10 mouse cellular contexts compared by ENCODE assay signal in the genomic region with DNA sequence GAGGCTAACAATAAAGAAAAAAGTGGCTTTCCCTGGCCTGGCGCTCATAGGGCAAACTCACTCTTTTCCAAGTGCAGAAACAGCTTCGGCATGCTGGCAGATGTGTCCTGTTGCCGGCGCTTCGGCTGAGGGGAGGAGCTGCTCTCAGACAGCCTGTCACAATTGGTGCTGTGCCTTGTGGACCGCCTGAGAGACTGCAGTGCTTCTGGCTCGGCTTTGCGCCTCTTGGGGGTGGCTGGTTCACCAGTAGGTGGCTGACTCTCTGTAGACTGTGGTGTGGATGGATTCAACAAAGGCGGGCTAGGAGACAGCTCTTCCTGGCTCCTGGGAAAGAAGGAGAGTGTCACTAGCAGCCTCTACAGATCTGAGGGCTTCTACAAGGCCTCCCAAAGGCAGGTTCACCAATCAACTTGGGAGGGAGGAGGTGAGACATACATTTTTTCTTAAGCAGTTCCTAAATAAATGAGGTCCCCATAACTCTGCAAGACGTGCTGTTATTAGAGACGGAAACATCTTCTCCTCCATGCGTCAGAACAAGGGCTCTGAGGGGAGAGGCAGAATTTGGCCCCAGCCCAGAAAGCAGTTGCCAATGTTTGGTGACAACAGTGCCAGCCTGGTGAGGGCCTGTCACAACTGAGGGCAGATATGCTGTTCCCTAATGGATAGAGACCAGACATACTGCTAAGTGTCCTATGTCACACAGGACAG. TPM values are rescaled to one million over a fixed set of nuclear protein-coding genes. Genes with fewer than 3 reads are reported as not detected.
DNase-seq lines count a peak whose midpoint lies in the region; ATAC-seq lines count a peak whose summit lies in the region.
"Had no signal": no experiment of that assay in that cellular context is flagged by ENCODE, and none has a peak within 500 bp of the region (broad histone marks: within the 10 kb centered on the region; RNA-seq: fewer than 3 reads in every experiment).

No protein-coding gene starts in this region.

- intact Hi-C loops in heart, postnatal 10 days (cut with DNase I), result no loop called here

- peak; percentile 18 for DNase-seq in layer of hippocampus, adult 11-12 months (ENCODE audit: low spot score)
- DNase-seq in layer of hippocampus, postnatal 14 days (ENCODE audit: low spot score in 2 of 2), result no peak
- peak; percentile 42 to 64 for DNase-seq in heart, adult 18-20 months
- peak; percentile 61 to 65 for DNase-seq in heart, postnatal 10 days
- peak; percentile 31 for DNase-seq in lung, postnatal 25 days (ENCODE audit: low spot score)
- DNase-seq in kidney, adult 11 months, result no peak
- DNase-seq: embryo, embryonic 11 days; kidney, adult 8-10 months had no signal

- no peak for ATAC-seq in activated CD4-positive, CD25-positive, alpha-beta regulatory T cell, adult 4 months
- ATAC-seq: liver, embryonic 12.5 days had no signal

RNA-seq across cellular contexts. Expression of a gene that starts 9.6 kb away (rescaled TPM):
- 10 to 100 TPM; 20.8 to 22.9 TPM for total RNA-seq in layer of hippocampus, postnatal 14 days (2021)
- total RNA-seq in heart, adult 18-20 months (2021), result 10 to 100 TPM; 45.7 to 51.7 TPM
- total RNA-seq in heart, postnatal 10 days (2021), result 10 to 100 TPM; 44.8 to 47.9 TPM
- polyA plus RNA-seq in activated CD4-positive, CD25-positive, alpha-beta regulatory T cell, adult 4 months (2017; shearing (Covaris generic)), result 10 to 100 TPM; 35.6 to 44.9 TPM

Comparison
In these comparisons a context has a peak if more than half of its experiments do, and no peak if none do; other contexts are left out.
1. DNase-seq: peak in layer of hippocampus, adult 11-12 months (single experiment), heart, adult 18-20 months (2 of 2), heart, postnatal 10 days (2 of 2) and lung, postnatal 25 days (single experiment); none in layer of hippocampus, postnatal 14 days (0 of 2) and kidney, adult 11 months (single experiment).